Mouse (Mus musculus) testis, adult 2 months (tissue): ENCODE results near the gene Thsd7b. TPM values are rescaled to one million over a fixed set of nuclear protein-coding genes. Genes with fewer than 3 reads are reported as not detected.

Experiments
- H3K27ac ChIP-seq: fragments of 200-500 bp; 2 replicates; pipeline ENCODE4 v1.5.1; 2012; ENCODE audit warnings: low read depth, low read length; ENCODE audit not compliant: control insufficient read depth, insufficient read depth
- H3K27me3 ChIP-seq: fragments of 200-500 bp; 2 replicates; pipeline ENCODE4 v1.6.1; 2012; ENCODE audit warnings: mild to moderate bottlenecking, low read length, moderate library complexity; ENCODE audit not compliant: control insufficient read depth, insufficient read depth
- H3K36me3 ChIP-seq: fragments of 200-500 bp; 2 replicates; pipeline ENCODE4 v1.6.1; 2012; ENCODE audit warnings: mild to moderate bottlenecking, low read length; ENCODE audit not compliant: control insufficient read depth, insufficient read depth
- H3K4me1 ChIP-seq: fragments of 200-500 bp; 2 replicates; pipeline ENCODE4 v1.6.1; 2012; ENCODE audit warnings: low read length; ENCODE audit not compliant: control insufficient read depth, insufficient read depth
- H3K4me3 ChIP-seq: fragments of 200-500 bp; 2 replicates; pipeline ENCODE4 v1.5.1; 2012; ENCODE audit warnings: low read depth, mild to moderate bottlenecking, low read length, moderate library complexity, mixed read lengths; ENCODE audit not compliant: control insufficient read depth
- CTCF ChIP-seq: fragments of 200-500 bp; IDR thresholded peaks from 2 replicates; pipeline ENCODE4 v1.5.1; 2012; ENCODE audit warnings: low read depth, mild to moderate bottlenecking, inconsistent platforms, low read length, moderate library complexity; ENCODE audit not compliant: control insufficient read depth, insufficient read depth, insufficient replicate concordance
- POLR2A ChIP-seq: fragments of 200-500 bp; IDR thresholded peaks from 2 replicates; pipeline ENCODE4 v1.6.1; 2012; ENCODE audit warnings: low read depth, mild to moderate bottlenecking, inconsistent platforms, low read length, moderate library complexity; ENCODE audit not compliant: control insufficient read depth
- polyA plus RNA-seq: library from polyadenylated mRNA; depleted of rRNA; stranded (reverse); fragments of >200 nt; gene quantifications from 2 replicates; pipeline ENCODE4 v1.2.3, GENCODE M21; 2012

Gene Thsd7b
- polyA plus RNA-seq, 1 experiment, result 9.7 TPM

DNA sequence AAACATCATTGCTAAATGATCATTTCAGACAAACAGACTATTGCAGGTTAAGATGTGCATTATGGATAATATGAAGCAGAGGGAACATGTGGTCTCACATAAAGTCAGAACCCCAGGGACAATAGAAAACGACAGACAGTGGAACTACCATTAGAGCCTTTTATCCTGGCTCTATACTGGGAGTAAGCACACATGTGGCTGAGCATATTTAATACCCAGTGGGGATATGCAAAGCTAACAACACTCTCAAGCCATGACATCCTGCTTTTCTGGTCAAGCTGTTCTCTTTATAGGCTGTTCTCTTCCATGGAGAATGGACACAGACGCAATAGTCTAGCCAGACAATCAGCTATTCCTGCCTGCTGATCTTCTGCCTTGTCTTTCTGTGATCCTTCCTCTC lies 191.3 kb downstream of the Thsd7b start:
- Histone ChIP-seq H3K27ac (no peak overlapping the region), H3K36me3 (no peaks in the 10 kb centered on the region), H3K4me3 (no peak overlapping the region), H3K4me1 (no peaks in the 10 kb centered on the region), H3K27me3 (no peaks in the 10 kb centered on the region)
- no peak for TF ChIP-seq POLR2A
- no peak for TF ChIP-seq CTCF

- Histone ChIP-seq H3K27ac (no peak overlapping the region), H3K36me3 (no peaks in the 10 kb centered on the region), H3K4me1 (no peaks in the 10 kb centered on the region), H3K4me3 (no peak overlapping the region), H3K27me3 (no peaks in the 10 kb centered on the region)
- TF ChIP-seq POLR2A (no peak), CTCF (no peak)
These were observed 200.4 kb downstream of the Thsd7b start for GRCm38 (mm10) chr1:129473504-129473903.

DNA sequence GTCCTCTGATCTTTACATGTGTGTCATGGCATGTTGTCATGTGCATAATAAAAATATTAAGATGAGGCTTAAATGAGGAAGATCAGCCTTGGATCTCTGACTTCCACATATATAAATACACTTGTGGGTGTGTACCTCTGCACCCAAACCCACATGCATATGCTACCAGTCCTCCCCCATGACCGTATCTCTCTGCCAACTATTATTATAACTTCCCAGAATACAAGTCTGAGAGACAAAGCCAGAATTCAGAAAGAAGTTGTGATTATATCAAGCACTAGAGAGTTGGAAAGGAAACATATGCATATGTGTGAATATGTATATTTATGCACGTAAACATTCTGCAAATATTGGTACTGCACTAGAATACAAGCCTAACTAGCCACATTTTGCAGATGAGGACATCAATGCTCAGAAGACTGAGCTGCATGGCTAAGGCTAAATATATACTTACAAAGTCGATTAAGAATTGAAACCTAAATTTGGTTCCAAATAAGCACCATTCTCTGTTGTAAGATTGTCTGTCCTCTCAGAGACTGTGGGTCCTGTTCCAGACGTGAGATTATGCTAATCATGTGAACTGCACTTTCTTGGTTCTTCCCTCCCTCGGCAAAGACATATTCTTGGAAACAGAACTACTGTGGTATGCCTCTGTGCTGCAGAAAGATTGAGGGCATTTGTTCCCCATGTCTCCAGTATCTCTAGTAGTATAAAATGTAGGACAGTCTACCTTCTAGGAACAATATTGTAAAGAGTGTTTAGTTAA lies 211.3 kb downstream of the Thsd7b start:
- Histone ChIP-seq H3K27ac (no peak overlapping the region), H3K36me3 (no peaks in the 10 kb centered on the region)

GRCm38 (mm10) chr1:129491136-129491535 lies 218.0 kb downstream of the Thsd7b start:
- H3K36me3 ChIP-seq, result no peaks in the 10 kb centered on the region
- no peak overlapping the region for H3K27ac ChIP-seq
- no peak for TF ChIP-seq POLR2A
- TF ChIP-seq CTCF, result no peak
- H3K4me1 ChIP-seq, result no peaks in the 10 kb centered on the region
- H3K4me3 ChIP-seq, result no peak overlapping the region
- no peaks in the 10 kb centered on the region for H3K27me3 ChIP-seq

More for the DNA sequence above, 211.3 kb downstream of the Thsd7b start:
- TF ChIP-seq CTCF (no peak), POLR2A (no peak)
- no peaks in the 10 kb centered on the region for H3K27me3 ChIP-seq
- H3K4me1 ChIP-seq, result no peaks in the 10 kb centered on the region
- H3K4me3 ChIP-seq, result no peak overlapping the region

- H3K4me1 ChIP-seq, result no peaks in the 10 kb centered on the region
- no peaks in the 10 kb centered on the region for H3K27me3 ChIP-seq
- H3K4me3 ChIP-seq, result no peak overlapping the region
- no peaks in the 10 kb centered on the region for H3K36me3 ChIP-seq
- H3K27ac ChIP-seq, result no peak overlapping the region
- TF ChIP-seq POLR2A (no peak), CTCF (no peak)
These were observed 220.8 kb downstream of the Thsd7b start for GRCm38 (mm10) chr1:129493929-129494328.

- H3K4me1 ChIP-seq, result no peaks in the 10 kb centered on the region
- H3K27ac ChIP-seq, result no peak overlapping the region
- no peak overlapping the region for H3K4me3 ChIP-seq
- TF ChIP-seq CTCF (no peak), POLR2A (no peak)
- H3K27me3 ChIP-seq, result no peaks in the 10 kb centered on the region
- no peaks in the 10 kb centered on the region for H3K36me3 ChIP-seq
These were observed 228.6 kb downstream of the Thsd7b start for GRCm38 (mm10) chr1:129501707-129502106.

DNA sequence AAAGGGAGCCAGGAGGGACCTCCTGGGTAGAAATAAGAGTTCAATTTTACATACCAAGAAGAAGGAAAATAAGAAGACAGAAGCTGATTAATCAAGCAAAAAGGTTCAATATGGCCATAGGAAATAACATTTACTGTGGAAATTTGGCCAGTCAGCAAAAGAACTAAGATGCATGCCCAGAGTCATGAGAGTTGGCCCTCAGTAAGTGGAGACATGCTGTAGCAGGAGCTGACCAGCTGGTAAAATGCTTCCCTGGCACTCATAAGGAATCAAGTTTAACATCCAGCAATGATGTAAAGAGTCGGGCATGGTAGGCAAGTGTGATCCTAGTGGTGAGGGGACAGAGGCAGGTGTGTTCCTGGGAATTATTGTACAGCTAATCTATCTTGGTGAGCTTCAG lies 243.3 kb downstream of the Thsd7b start:
- no peaks in the 10 kb centered on the region for H3K27me3 ChIP-seq
- TF ChIP-seq CTCF (no peak), POLR2A (no peak)
- H3K36me3 ChIP-seq, result no peaks in the 10 kb centered on the region
- no peak overlapping the region for H3K4me3 ChIP-seq
- H3K27ac ChIP-seq, result no peak overlapping the region
- no peaks in the 10 kb centered on the region for H3K4me1 ChIP-seq
